Mouse (Mus musculus) forebrain, embryonic 14.5 days (tissue): ENCODE data around the gene Mpped1. TPM values are rescaled to one million over a fixed set of nuclear protein-coding genes. Genes with fewer than 3 reads are reported as not detected.
A peak's percentile ranks its signal among the peaks of the same experiment; 100 is the strongest.

ENCODE experiments used
- ATAC-seq: fragments of 200-750 bp; cut with Nextera tagmentation; 2 replicates; pipeline ENCODE4 v1.8.0; 2017; ENCODE audit warnings: mild to moderate bottlenecking, moderate library complexity
- DNase-seq: peaks from one replicate; pipeline ENCODE4 v3.0.0-alpha.2; 2015; ENCODE audit warnings: low spot score
- H3K27ac ChIP-seq: fragments of 300-500 bp; sonication (generic); 2 replicates; pipeline ENCODE4 v1.5.1; 2014; ENCODE audit warnings: low read depth, mild to moderate bottlenecking, control low read depth, low read length, moderate library complexity
- H3K27me3 ChIP-seq: fragments of 300-500 bp; sonication (generic); replicated peaks from 2 replicates; pipeline ENCODE4 v1.6.1; 2014; ENCODE audit warnings: low read length, control low read depth, mixed read lengths; ENCODE audit not compliant: control insufficient read depth, insufficient read depth
- H3K36me3 ChIP-seq: fragments of 300-500 bp; sonication (generic); 2 replicates; pipeline ENCODE4 v1.6.1; 2014; ENCODE audit warnings: low read length, control low read depth; ENCODE audit not compliant: control insufficient read depth, insufficient read depth
- H3K4me1 ChIP-seq: fragments of 300-500 bp; sonication (generic); 2 replicates; pipeline ENCODE4 v1.6.1; 2014; ENCODE audit warnings: antibody characterized with exemption, low read length, control low read depth; ENCODE audit not compliant: control insufficient read depth, insufficient read depth
- H3K4me2 ChIP-seq: fragments of 300-500 bp; sonication (generic); 2 replicates; pipeline ENCODE4 v1.6.1; 2014; ENCODE audit warnings: mild to moderate bottlenecking, control low read depth, low read length
- H3K4me3 ChIP-seq: fragments of 300-500 bp; sonication (generic); 2 replicates; pipeline ENCODE4 v1.5.1; 2014; ENCODE audit warnings: low read depth, low read length, control low read depth
- H3K9ac ChIP-seq: fragments of 300-500 bp; sonication (generic); 2 replicates; pipeline ENCODE4 v1.6.1; 2014; ENCODE audit warnings: mild to moderate bottlenecking, low read length, control low read depth, moderate library complexity
- H3K9me3 ChIP-seq: fragments of 300-500 bp; sonication (generic); replicated peaks from 2 replicates; pipeline ENCODE4 v1.6.1; 2016; ENCODE audit warnings: low read length, control low read depth, mixed read lengths; ENCODE audit not compliant: control insufficient read depth
- WGBS: fragments of 180-500 bp; shearing (Covaris S2); extraction: QIAGEN DNeasy Blood & Tissue Kit; methylation state at CpG from one replicate; pipeline ENCODE4 v1.1.7; 2014; 5-methylcytosine and 5-hydroxymethylcytosine counted together
- polyA plus RNA-seq: library from polyadenylated mRNA; unstranded; fragments of >200 nt; fragmentation: Nextera tagmentation; extraction: Ambion mirVana; gene quantifications from 2 replicates; pipeline ENCODE4 v1.2.1, GENCODE M21; 2014

Gene Mpped1
- polyA plus RNA-seq, 1 experiment from 2014 or later, result 194 TPM

DNA sequence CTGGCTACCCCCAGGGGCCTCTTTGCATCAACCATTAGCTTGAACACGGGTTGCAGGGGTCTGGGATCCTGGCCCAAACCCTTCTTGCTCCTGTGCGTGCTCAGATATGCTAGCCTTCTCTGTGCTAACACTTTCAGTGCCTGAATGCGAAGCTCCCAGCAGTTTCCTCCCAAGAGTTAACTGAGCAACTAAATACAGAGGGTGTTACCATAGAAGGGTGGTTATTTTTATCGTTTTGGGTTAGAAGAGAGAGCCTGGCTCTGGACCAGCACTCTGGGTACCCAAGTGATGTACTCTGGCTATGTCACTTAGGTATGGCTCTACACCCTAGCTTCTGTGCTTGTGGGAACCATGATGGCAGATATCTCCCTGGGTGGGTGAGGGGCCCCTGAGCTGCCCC, 68.2 kb downstream of the Mpped1 start:
- 0 out of 2 replicates have a peak overlapping the region, but pooled peaks have one; percentile 26 for H3K9ac ChIP-seq
- no peak overlapping the region for H3K4me2 ChIP-seq
- WGBS, result 70% methylated on average over 4 of the region's 4 CpGs
- no peak overlapping the region for H3K4me3 ChIP-seq
- no peaks in the 10 kb centered on the region for H3K27me3 ChIP-seq
- H3K9me3 ChIP-seq, result no peaks in the 10 kb centered on the region
- H3K36me3 ChIP-seq, result no peaks in the 10 kb centered on the region
- peak overlapping the region; percentile 80 for H3K27ac ChIP-seq
- DNase-seq (no peak), ATAC-seq (no peak)
- H3K4me1 ChIP-seq, result peaks cover 54% of the 10 kb centered on the region

DNA sequence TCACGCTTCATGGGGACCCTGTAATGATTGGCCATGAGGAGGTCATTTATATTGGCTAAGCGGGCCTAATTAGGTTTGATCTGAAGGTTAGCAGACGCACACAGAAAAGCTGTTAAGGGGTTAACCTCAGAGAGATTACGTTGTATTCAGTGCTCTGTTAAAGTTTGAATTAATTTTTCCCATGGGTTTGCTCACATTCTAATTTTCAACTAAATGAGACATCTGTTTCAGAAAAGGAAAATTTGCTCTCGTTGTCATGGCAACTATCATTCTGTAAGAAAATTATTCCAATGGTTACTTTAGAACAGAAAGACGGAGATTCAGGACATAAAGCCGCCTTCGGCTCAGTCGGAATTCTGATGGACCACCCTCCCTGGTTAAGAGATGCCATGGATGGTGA, 68.9 kb downstream of the Mpped1 start:
- no peaks in the 10 kb centered on the region for H3K27me3 ChIP-seq
- peak; percentile 85 for DNase-seq
- peaks cover 50% of the 10 kb centered on the region for H3K4me1 ChIP-seq
- H3K9ac ChIP-seq, result no peak overlapping the region
- H3K9me3 ChIP-seq, result no peaks in the 10 kb centered on the region
- WGBS, result 24% methylated on average over 9 of the region's 9 CpGs
- H3K4me3 ChIP-seq, result no peak overlapping the region
- no peak overlapping the region for H3K4me2 ChIP-seq
- ATAC-seq, result peak; percentile 22; the same call in 1 of the 2 replicates
- H3K36me3 ChIP-seq, result peaks cover 1% of the 10 kb centered on the region; the same call in 1 of the 2 replicates
- H3K27ac ChIP-seq, result peak overlapping the region; percentile 84

DNA sequence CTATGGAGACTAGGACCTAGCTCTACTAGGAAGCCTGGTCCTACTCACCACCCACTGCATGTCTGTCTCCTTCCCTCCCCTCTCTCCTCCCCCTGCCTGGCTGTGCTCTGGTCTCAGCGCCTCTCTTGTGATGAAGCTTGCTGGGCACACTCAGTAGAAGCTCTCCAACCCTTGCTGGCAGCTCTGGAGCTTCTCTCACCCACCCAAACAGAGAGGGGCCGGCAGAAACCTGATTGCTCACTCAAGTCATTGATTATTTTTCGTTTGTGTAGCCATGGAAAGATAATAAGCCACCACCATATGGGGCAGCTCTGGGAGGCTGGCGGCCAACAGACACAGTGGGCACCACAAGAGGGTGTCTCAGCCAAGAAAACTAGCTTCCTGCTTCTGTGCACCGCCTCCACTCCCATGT, 74.1 kb downstream of the Mpped1 start:
- DNase-seq, result peak; percentile 43
- H3K4me1 ChIP-seq, result peaks cover 10% of the 10 kb centered on the region
- no peak overlapping the region for H3K9ac ChIP-seq
- H3K9me3 ChIP-seq, result no peaks in the 10 kb centered on the region
- H3K4me3 ChIP-seq, result no peak overlapping the region
- peaks cover 25% of the 10 kb centered on the region; the same call in 1 of the 2 replicates for H3K36me3 ChIP-seq
- no peak overlapping the region for H3K27ac ChIP-seq
- H3K4me2 ChIP-seq, result no peak overlapping the region
- H3K27me3 ChIP-seq, result no peaks in the 10 kb centered on the region
- no peak for ATAC-seq
- 69% methylated on average over 5 of the region's 5 CpGs for WGBS

DNA sequence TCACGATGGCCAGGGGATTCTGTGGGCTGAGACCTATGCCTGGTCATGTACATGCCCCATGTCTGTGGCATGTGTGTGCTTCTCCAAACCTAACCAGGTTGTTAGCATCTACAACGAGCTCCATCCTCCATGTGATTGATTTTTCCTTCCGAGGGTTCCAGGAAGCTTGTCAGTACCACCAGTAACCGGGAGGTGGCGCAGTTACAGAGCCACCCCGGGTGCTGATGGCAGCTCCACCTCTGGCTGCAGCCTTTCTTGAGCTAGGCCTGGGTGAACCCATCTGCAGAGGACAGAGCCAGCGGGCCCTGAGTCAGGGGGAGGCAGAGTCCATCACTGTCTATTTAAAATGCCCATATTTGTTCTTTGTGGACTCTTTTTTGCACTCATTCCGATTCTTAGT, 77.9 kb downstream of the Mpped1 start:
- H3K4me1 ChIP-seq, result no peaks in the 10 kb centered on the region
- ATAC-seq, result peak; percentile 26; the same call in 1 of the 2 replicates
- no peaks in the 10 kb centered on the region for H3K9me3 ChIP-seq
- peak; percentile 62 for DNase-seq
- no peaks in the 10 kb centered on the region for H3K27me3 ChIP-seq
- peaks cover 27% of the 10 kb centered on the region; the same call in 1 of the 2 replicates for H3K36me3 ChIP-seq
- WGBS, result 24% methylated on average over 8 of the region's 8 CpGs
- H3K4me2 ChIP-seq, result no peak overlapping the region
- H3K9ac ChIP-seq, result no peak overlapping the region
- no peak overlapping the region for H3K4me3 ChIP-seq
- H3K27ac ChIP-seq, result no peak overlapping the region

DNA sequence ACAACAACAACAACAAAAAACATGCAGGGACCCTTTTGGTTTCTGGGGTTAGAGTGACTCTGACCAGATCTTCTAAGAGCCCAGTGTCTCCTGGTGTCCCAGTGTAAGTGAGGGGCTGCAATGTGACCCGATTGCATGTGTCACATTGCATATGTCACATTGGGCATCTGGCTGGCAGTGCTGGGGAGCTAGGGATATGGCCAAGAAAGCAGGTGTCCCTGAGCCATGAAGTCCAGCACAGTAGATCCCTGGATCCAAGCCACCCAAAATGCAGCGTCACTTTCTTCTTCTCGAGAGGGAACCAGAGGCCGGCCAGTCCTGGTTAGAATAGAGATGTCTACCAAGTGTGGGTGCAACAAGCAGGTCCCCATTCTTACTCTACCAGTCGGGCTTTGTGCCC, 86.4 kb downstream of the Mpped1 start:
- ATAC-seq (no peak), DNase-seq (no peak)
- Histone ChIP-seq H3K27ac (no peak overlapping the region), H3K4me3 (no peak overlapping the region), H3K9me3 (no peaks in the 10 kb centered on the region), H3K36me3 (no peaks in the 10 kb centered on the region), H3K4me1 (no peaks in the 10 kb centered on the region), H3K4me2 (no peak overlapping the region), H3K9ac (no peak overlapping the region), H3K27me3 (no peaks in the 10 kb centered on the region)
- 94% methylated on average over 5 of the region's 5 CpGs for WGBS

DNA sequence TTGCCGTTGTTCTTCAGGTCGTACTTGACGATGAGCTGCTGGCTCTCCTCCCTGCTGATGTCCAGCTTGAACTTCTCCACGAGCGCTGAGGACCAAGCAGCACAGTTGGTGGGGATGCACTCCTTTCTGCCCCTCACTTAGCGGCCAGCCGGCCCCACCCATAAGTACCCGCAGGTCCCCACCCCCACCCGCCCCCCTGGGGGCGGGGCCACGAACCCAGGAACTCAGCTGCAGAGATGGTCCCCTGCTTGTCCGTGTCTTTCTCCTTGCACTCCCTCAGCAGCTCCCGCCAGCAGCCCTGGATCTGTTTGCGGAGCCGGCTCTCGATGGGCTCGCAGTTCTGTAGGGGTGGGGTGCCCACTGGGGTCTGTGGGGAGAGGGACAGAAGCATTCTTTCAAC, 91.7 kb downstream of the Mpped1 start:
- peak overlapping the region; percentile 14; the same call in 1 of the 2 replicates for H3K4me2 ChIP-seq
- 8% methylated on average over 17 of the region's 17 CpGs for WGBS

DNA sequence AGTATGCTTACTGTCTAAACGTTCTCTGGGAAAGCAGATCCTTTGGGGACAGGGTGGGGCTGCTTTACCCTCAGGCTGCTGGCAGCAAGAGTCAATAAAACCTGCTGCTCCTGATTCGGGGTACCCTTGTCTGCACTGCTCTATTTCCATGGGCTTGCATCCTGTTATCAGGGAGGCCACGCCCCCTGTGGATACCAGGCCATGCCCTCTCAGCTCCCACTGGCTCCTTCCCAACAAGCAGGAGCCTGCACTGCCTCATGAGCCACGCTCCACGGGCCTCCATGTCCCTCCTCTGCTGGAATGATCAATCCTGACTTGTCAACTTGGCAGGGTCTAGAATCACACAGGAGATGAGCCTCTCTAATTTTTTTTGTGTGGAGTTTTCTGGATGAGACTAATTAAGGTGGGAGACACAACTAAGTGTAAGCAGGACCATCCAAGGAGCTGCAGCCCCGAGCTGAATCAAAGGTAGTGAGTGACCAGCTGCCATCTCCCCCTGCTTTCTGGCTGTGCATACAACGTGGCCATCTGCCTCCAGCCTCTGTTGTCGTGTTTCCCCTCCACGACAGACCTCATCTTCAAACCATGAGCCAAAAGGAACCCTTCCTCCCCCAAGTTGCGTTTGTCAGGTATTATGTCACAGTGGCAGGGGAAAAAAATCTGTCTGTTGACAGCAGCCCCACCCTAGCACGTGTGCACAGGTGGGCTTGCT, 98.0 kb downstream of the Mpped1 start:
- WGBS, result 57% methylated on average over 11 of the region's 11 CpGs
- no peak overlapping the region for H3K27ac ChIP-seq
- no peak overlapping the region for H3K4me3 ChIP-seq
- H3K4me1 ChIP-seq, result peaks cover 3% of the 10 kb centered on the region; the same call in 1 of the 2 replicates
- H3K36me3 ChIP-seq, result no peaks in the 10 kb centered on the region
- DNase-seq, result no peak
- no peak for ATAC-seq
- no peak overlapping the region for H3K4me2 ChIP-seq
- no peak overlapping the region for H3K9ac ChIP-seq
- H3K27me3 ChIP-seq, result no peaks in the 10 kb centered on the region
- H3K9me3 ChIP-seq, result 0 out of 2 replicates have a peak, but pooled peaks cover 2% of the 10 kb centered on the region

More for the DNA sequence above, 91.7 kb downstream of the Mpped1 start:
- H3K27me3 ChIP-seq, result no peaks in the 10 kb centered on the region
- no peak for DNase-seq
- H3K27ac ChIP-seq, result no peak overlapping the region
- H3K9ac ChIP-seq, result no peak overlapping the region
- H3K4me1 ChIP-seq, result no peaks in the 10 kb centered on the region
- ATAC-seq, result no peak
- H3K4me3 ChIP-seq, result no peak overlapping the region
- H3K9me3 ChIP-seq, result 0 out of 2 replicates have a peak, but pooled peaks cover 2% of the 10 kb centered on the region
- no peaks in the 10 kb centered on the region for H3K36me3 ChIP-seq

DNA sequence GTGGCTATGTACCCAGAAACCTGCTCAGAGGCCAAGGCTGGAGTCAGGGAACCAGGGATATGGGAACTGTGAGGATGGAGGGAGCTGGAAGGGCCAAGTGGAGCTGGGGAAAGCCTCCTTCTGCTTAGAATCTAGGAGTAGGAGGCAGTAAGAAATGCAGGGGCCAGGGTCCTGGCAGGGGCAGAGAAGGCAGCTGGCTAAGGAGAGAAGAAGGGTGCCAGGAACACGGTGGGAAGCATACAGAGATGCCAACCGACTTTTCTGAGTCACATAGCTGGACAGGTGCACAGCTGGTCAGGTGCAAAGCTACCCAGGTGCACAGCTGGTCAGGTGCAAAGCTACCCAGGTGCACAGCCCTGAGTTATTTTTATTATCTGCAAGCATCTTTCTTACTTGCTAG, 98.6 kb downstream of the Mpped1 start:
- 0 out of 2 replicates have a peak, but pooled peaks cover 2% of the 10 kb centered on the region for H3K9me3 ChIP-seq
- ATAC-seq (no peak), DNase-seq (no peak)
- H3K4me1 ChIP-seq, result peaks cover 3% of the 10 kb centered on the region; the same call in 1 of the 2 replicates
- H3K9ac ChIP-seq, result no peak overlapping the region
- no peak overlapping the region for H3K4me3 ChIP-seq
- H3K27ac ChIP-seq, result no peak overlapping the region; the same call in 1 of the 2 replicates
- no peaks in the 10 kb centered on the region for H3K27me3 ChIP-seq
- H3K4me2 ChIP-seq, result no peak overlapping the region
- WGBS, result 86% methylated on average over 2 of the region's 2 CpGs
- no peaks in the 10 kb centered on the region for H3K36me3 ChIP-seq

DNA sequence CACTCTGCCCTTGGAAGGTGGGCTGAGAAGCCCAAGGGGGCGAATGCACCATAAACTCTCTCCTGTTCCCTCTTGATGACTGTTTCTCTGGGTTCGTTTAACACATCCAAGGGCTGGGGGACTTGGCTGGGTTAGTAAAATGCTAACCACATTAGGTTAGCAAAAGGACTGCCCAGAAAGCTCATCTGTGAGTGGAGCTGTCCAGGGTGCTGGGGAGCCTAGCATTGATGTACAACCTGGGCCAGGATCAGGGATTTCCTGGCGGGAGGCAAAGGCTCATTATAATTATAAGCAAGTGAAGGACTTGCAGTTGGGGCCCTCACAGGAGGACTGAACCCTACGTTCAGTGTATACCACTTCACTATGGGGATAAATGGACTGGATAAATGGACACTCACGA, 100.6 kb downstream of the Mpped1 start:
- peak; percentile 40 for DNase-seq
- Histone ChIP-seq H3K27ac (no peak overlapping the region), H3K4me3 (no peak overlapping the region)

More for the DNA sequence above, 100.6 kb downstream of the Mpped1 start:
- Histone ChIP-seq H3K9ac (no peak overlapping the region), H3K4me2 (no peak overlapping the region), H3K9me3 (0 out of 2 replicates have a peak, but pooled peaks cover 2% of the 10 kb centered on the region), H3K4me1 (peaks cover 3% of the 10 kb centered on the region; the same call in 1 of the 2 replicates), H3K36me3 (no peaks in the 10 kb centered on the region), H3K27me3 (no peaks in the 10 kb centered on the region)
- no peak for ATAC-seq
- WGBS, result 19% methylated on average over 5 of the region's 5 CpGs
